Mouse (Mus musculus): ENCODE data around the gene Serpinh1. TPM values are rescaled to one million over a fixed set of nuclear protein-coding genes. Genes with fewer than 3 reads are reported as not detected.
A peak's percentile ranks its signal among the peaks of the same experiment; 100 is the strongest.

Gene Serpinh1
- total RNA-seq, 2 experiments from 2014 or later: 34.9 TPM

GRCm38 (mm10) chr7:99340736-99341135 is 12.3 kb downstream of the Serpinh1 start:
- no peak for DNase-seq (ENCODE audit: low spot score in 2 of 2)
- intact Hi-C loops (cut with DNase I): no loop called here

DNA sequence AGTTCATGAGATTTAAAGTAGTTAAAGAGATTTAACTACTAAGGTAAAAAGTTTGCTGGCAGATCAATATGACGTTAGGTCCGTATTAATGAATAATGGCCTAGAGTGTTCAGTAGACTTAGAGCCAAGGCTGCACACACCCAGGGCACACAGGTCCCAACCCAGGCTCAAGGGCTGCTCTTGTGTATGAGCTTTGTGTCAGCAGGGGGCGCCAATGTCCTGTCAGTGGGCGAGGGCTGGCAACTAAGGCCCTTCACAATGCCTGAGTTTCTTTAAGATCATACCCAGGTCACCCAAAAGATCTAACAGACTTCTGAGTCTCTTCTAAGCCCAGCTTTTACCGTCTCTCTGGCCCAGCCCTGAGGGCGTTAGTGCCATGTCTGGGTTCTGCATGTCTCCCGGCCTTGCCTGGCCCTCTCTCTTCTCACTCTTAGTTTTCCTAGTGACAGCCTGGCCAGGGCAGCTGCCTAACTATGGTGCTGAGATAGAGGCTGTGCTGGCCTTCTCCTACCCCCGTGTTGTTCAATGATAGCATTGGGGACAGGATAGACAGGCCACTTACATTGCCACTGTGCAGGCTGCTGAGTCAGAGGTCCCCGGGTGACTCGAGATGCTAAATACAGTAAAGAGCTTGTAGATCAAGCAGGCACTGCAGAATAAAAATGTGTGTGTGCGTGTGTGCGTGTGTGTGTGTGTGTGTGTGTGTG is 20.1 kb downstream of the Serpinh1 start:
- peak; percentile 63 to 67 for DNase-seq (ENCODE audit: low spot score in 2 of 2)
- intact Hi-C loops (cut with DNase I): loop anchor here (1.0 to 5.0 kb wide), 2 partner anchors 32 to 119 kb away; no protein-coding TSS in a partner anchor

GRCm38 (mm10) chr7:99330012-99330411 is 23.0 kb downstream of the Serpinh1 start:
- no peak for DNase-seq (ENCODE audit: low spot score in 2 of 2)
- intact Hi-C loops (cut with DNase I): loop anchor here (5.0 kb wide), 1 partner anchor 122 kb away; no protein-coding TSS in a partner anchor

DNA sequence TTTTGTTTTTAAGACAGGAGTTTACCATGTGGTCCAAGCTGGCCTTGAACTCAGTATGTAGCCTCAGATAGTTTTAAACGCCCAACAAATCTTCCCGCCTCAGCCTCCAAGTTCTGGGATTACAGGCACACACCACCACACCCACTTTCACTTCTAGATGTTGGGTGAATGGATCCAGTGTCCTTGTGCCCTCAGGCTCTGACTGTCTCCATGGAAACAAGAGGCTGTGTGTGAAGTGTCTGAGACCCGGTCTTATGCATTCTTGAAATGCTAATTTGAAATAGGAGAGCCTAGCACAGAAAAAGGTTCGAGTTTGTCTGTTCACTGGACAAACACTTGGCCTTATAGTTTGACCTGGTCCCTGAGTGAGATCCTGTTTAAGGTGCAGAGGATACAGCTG is 24.2 kb downstream of the Serpinh1 start:
- no peak for DNase-seq (ENCODE audit: low spot score in 2 of 2)
- intact Hi-C loops (cut with DNase I): no loop called here

- intact Hi-C loops (cut with DNase I): no loop called here
- DNase-seq (ENCODE audit: low spot score in 2 of 2): no peak
Measured at GRCm38 (mm10) chr7:99326128-99326527, 26.9 kb downstream of the Serpinh1 start.

DNA sequence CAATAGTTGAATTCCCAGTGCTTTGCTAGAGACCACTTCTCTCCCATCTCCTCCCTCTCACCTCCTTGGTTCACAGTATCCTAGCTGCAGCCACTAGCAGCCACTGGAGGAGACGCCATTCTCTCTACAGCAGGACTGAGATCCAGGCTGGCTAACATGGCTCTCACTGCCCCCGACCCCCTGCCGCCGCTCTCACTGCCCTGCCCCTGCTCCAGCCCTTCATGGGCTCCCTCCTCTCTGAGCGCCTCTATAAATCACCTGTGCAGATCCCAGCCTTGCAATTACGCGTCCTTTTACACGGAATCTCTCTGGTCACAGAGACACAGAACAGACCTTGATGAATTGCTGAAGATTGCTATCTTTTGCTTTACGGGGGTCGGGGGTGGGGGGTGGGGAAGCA is 28.2 kb downstream of the Serpinh1 start:
- intact Hi-C loops (cut with DNase I): loop anchor here (2.0 kb wide), 1 partner anchor 54 kb away; no protein-coding TSS in a partner anchor
- DNase-seq (ENCODE audit: low spot score in 2 of 2): no peak

DNA sequence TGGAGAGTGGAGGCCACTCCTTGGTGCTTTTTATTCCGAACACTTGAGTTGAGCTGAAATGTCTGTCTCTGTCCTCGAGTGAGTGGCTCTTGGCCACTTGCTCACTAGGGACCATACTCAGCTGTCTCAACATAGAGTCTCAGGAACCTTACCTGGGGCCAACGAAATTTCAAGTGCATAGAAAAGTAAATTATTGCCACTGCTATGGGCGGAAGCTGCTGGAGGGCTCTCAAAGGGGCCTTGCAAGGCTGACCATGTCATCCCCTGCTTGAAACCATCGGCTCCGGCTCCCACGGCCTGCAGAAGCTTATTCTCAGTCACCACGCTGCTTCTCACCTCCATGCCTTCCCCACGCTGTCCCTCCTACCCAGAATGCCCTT is 29.7 kb downstream of the Serpinh1 start:
- DNase-seq (ENCODE audit: low spot score in 2 of 2): no peak
- intact Hi-C loops (cut with DNase I): no loop called here

DNA sequence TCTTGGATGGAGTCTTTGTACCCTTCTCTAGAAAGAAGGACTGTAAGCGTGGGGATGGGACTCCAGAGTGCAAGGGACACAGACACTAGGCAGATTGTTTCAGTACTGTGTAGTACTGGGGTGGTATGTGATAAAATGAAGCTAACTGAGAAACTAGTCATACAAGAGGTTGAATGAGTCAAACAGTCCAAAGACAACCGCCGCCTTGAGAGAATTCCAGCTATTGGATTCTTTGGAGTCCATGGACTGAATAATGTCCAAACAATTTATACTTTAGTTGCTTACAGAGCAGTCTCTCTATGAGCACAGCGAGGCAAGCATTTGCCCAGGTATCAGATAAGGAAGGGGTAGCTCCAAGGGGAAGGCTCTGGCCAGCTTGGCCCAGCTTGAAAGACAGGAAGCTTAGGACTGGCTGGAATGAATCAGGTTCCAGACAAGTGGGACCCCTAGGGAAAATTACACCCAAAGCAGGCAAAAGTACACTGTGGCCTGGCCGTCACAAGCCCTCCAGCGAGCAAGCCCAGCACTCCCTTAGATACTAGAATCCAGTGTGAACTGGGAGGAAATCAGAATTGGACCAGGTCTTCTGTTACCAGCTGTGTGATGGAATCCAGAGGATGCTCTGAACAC is 30.2 kb downstream of the Serpinh1 start:
- intact Hi-C loops (cut with DNase I): no loop called here
- no peak for DNase-seq (ENCODE audit: low spot score in 2 of 2)

- intact Hi-C loops (cut with DNase I): no loop called here
- DNase-seq (ENCODE audit: low spot score in 2 of 2): no peak
Measured at GRCm38 (mm10) chr7:99320524-99320923, 32.5 kb downstream of the Serpinh1 start.

- intact Hi-C loops (cut with DNase I): loop anchor here (5.0 kb wide), 1 partner anchor 40 kb away; no protein-coding TSS in a partner anchor
- no peak for DNase-seq (ENCODE audit: low spot score in 2 of 2)
Measured at GRCm38 (mm10) chr7:99317475-99317874, 35.6 kb downstream of the Serpinh1 start.

DNA sequence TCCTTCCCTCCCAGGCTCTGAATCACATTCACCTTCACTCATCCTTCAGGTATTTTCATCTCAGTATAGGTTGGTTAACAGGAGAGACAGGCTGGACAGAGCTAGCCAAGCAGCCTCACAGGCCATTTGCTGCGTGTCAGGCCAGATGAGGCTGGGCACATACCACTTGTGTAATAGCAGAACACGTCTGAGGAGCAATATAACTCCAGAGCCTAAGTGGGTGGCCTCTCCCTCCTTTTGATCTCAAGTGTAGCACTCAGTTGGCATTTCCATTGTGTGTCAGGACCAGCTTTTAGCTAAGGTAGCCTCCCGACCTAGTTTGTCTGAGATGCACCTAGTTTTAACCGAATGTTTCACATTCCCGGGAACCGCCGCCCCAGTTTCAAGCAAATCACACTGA is 36.8 kb downstream of the Serpinh1 start:
- intact Hi-C loops (cut with DNase I): loop anchor here (5.0 kb wide), 1 partner anchor 39 kb away; no protein-coding TSS in a partner anchor
- DNase-seq (ENCODE audit: low spot score in 2 of 2): no peak

- intact Hi-C loops (cut with DNase I): no loop called here
- no peak for DNase-seq (ENCODE audit: low spot score in 2 of 2)
Measured at GRCm38 (mm10) chr7:99314565-99314964, 38.5 kb downstream of the Serpinh1 start.

GRCm38 (mm10) chr7:99313253-99313652 is 39.8 kb downstream of the Serpinh1 start:
- DNase-seq (ENCODE audit: low spot score in 2 of 2): no peak
- intact Hi-C loops (cut with DNase I): no loop called here

DNA sequence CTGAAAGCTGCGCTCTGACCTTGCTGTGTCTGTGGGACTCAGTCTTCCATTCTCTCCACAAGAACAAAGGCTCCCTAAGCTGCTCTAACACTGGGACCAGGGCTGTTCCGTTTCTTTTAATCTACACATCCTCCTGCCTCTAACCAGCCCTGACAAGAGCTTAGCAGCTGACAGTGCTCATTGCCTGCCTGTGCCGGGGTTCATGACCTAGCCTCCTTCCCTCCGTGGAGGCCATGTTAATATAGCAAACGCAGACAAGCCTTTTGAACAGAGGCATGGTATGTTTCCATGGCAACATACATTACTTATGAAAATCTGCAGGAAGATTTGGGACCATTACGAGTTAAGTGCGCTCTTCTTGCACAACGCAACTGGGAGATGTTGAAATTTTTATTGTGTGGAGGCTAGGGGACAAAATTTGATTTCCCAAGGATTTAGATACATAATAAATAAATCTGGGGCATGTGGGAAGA is 40.3 kb downstream of the Serpinh1 start:
- intact Hi-C loops (cut with DNase I): no loop called here

GRCm38 (mm10) chr7:99312058-99312457 is 41.0 kb downstream of the Serpinh1 start:
- DNase-seq (ENCODE audit: low spot score in 2 of 2): no peak
- intact Hi-C loops (cut with DNase I): no loop called here

More for the DNA sequence above, 40.3 kb downstream of the Serpinh1 start:
- no peak for DNase-seq (ENCODE audit: low spot score in 2 of 2)

DNA sequence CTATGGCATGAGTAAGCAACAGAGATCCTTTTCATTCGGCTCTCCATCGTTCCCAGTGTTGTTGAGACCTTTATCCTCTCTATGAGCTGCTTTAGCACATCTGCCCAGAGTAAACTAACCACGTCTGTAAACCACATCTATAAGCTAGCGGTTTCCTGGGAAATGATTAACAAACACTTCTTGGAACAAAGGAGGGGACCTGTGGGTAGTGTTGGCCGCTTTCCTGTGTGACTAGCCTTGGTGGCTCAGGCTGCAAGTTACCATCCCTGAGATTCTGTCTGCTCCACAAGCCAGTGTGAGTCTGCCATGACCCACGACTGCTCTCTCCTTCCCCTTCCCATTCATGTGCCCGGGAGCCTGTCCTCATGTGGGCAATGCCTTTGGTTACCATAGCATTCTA is 41.6 kb downstream of the Serpinh1 start:
- DNase-seq (ENCODE audit: low spot score in 2 of 2): no peak
- intact Hi-C loops (cut with DNase I): no loop called here

DNA sequence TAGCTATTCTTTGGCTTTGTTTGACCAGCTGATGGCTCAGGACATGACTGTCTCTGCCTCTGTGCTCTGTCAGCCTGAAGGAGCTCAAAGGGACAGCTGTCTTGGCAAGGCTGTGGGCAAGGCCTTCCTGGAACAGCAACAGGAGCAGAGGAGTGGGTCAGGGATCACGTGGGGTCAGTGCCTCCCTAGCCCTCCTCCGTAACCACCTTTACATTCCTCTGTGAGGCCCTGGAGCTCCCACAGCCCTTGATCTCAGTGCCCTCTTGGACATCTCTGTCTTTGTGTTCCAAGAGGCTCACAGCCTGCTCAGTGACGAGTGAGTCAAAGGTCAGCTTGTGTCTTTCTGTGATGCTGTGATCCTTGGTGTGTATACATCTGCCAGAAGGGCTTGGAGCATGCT is 46.4 kb downstream of the Serpinh1 start:
- DNase-seq (ENCODE audit: low spot score in 2 of 2): no peak
- intact Hi-C loops (cut with DNase I): no loop called here

DNA sequence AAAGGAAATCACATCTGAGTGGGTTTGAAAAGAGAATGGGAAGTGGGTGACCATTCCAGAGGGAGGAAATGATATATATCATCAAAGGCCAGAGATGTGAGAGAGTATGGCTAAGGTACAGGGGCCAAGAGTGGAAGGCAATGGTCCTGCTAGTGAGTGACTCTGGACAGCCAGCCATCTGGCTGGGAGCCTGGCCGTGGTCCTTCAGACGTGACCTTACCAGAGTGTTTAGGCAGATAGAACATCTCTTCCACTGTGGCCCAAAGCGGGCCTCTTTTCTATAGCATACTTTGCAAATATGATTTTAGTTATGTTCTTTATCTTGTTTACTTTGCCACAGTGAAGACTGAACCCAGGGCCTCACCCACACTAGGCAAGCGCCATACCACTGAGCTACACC is 47.4 kb downstream of the Serpinh1 start:
- DNase-seq (ENCODE audit: low spot score in 2 of 2): no peak

GRCm38 (mm10) chr7:99304949-99305372 is 48.1 kb downstream of the Serpinh1 start:
- intact Hi-C loops (cut with DNase I): no loop called here
- DNase-seq (ENCODE audit: low spot score in 2 of 2): peak; percentile 41 to 78

More for the DNA sequence above, 47.4 kb downstream of the Serpinh1 start:
- intact Hi-C loops (cut with DNase I): no loop called here

- intact Hi-C loops (cut with DNase I): no loop called here
- no peak for DNase-seq (ENCODE audit: low spot score in 2 of 2)
Measured at GRCm38 (mm10) chr7:99304029-99304428, 49.0 kb downstream of the Serpinh1 start.

GRCm38 (mm10) chr7:99300650-99301175 is 52.3 kb downstream of the Serpinh1 start:
- intact Hi-C loops (cut with DNase I): no loop called here

More at GRCm38 (mm10) chr7:99300650-99301175, 52.3 kb downstream of the Serpinh1 start:
- DNase-seq (ENCODE audit: low spot score in 2 of 2): no peak
